Mouse (Mus musculus) liver, embryonic 15.5 days (tissue): ENCODE data around the gene Ric3. TPM values are rescaled to one million over a fixed set of nuclear protein-coding genes. Genes with fewer than 3 reads are reported as not detected.

Experiments used
- ATAC-seq: fragments of 200-750 bp; cut with Nextera tagmentation; 2 replicates; pipeline ENCODE4 v1.8.0; 2017; ENCODE audit warnings: moderate number of reproducible peaks, mild to moderate bottlenecking, moderate library complexity; ENCODE audit not compliant: insufficient read depth
- H3K27ac ChIP-seq: fragments of 300-500 bp; sonication (generic); replicated peaks from 2 replicates; pipeline ENCODE4 v1.5.1; 2015; ENCODE audit warnings: mild to moderate bottlenecking, inconsistent platforms
- H3K27me3 ChIP-seq: fragments of 300-500 bp; sonication (generic); 2 replicates; pipeline ENCODE4 v1.6.1; 2015; ENCODE audit warnings: mild to moderate bottlenecking, inconsistent platforms
- H3K36me3 ChIP-seq: fragments of 300-500 bp; sonication (generic); replicated peaks from 2 replicates; pipeline ENCODE4 v1.6.1; 2015; ENCODE audit warnings: moderate library complexity, mild to moderate bottlenecking, inconsistent platforms
- H3K4me1 ChIP-seq: fragments of 300-500 bp; sonication (generic); replicated peaks from 2 replicates; pipeline ENCODE4 v1.6.1; 2015; ENCODE audit warnings: inconsistent platforms
- H3K4me2 ChIP-seq: fragments of 300-500 bp; sonication (generic); 2 replicates; pipeline ENCODE4 v1.6.1; 2015; ENCODE audit warnings: moderate library complexity, mild to moderate bottlenecking, inconsistent platforms
- H3K4me3 ChIP-seq: fragments of 300-500 bp; sonication (generic); replicated peaks from 2 replicates; pipeline ENCODE4 v1.5.1; 2015; ENCODE audit warnings: mild to moderate bottlenecking, inconsistent platforms
- H3K9ac ChIP-seq: fragments of 300-500 bp; sonication (generic); 2 replicates; pipeline ENCODE4 v1.6.1; 2015; ENCODE audit warnings: moderate library complexity, mild to moderate bottlenecking, inconsistent platforms
- H3K9me3 ChIP-seq: fragments of 300-500 bp; sonication (generic); replicated peaks from 2 replicates; pipeline ENCODE4 v1.6.1; 2016; ENCODE audit warnings: inconsistent platforms
- WGBS: fragments of 180-500 bp; shearing (Covaris S2); methylation state at CpG from one replicate; pipeline ENCODE4 v1.1.7; 2015; ENCODE audit warnings: mixed read lengths; ENCODE audit not compliant: insufficient replicate concordance; 5-methylcytosine and 5-hydroxymethylcytosine counted together
- polyA plus RNA-seq: library from polyadenylated mRNA; unstranded; fragments of >200 nt; fragmentation: Nextera tagmentation; extraction: Ambion mirVana; gene quantifications from 2 replicates; pipeline ENCODE4 v1.2.1, GENCODE M21; 2015

Gene Ric3
- polyA plus RNA-seq, 1 experiment from 2014 or later: 0.53 TPM

- H3K4me3 ChIP-seq: no peak overlapping the region
- H3K4me1 ChIP-seq: no peaks in the 10 kb centered on the region
- H3K27me3 ChIP-seq: no peaks in the 10 kb centered on the region
- WGBS: 68% methylated on average over 1 of the region's 1 CpGs
- no peak overlapping the region for H3K27ac ChIP-seq
- H3K36me3 ChIP-seq: no peaks in the 10 kb centered on the region
- no peak overlapping the region for H3K4me2 ChIP-seq
- ATAC-seq: no peak
- no peak overlapping the region for H3K9ac ChIP-seq
- no peaks in the 10 kb centered on the region for H3K9me3 ChIP-seq
Measured at GRCm38 (mm10) chr7:109050831-109051230, 32.3 kb downstream of the Ric3 start.

- no peak overlapping the region for H3K4me2 ChIP-seq
- H3K27ac ChIP-seq: no peak overlapping the region
- H3K9ac ChIP-seq: no peak overlapping the region
- no peaks in the 10 kb centered on the region for H3K27me3 ChIP-seq
- H3K4me3 ChIP-seq: no peak overlapping the region
- no peaks in the 10 kb centered on the region for H3K4me1 ChIP-seq
- no peaks in the 10 kb centered on the region for H3K36me3 ChIP-seq
- H3K9me3 ChIP-seq: no peaks in the 10 kb centered on the region
- 73% methylated on average over 2 of the region's 2 CpGs for WGBS
- no peak for ATAC-seq
Measured at GRCm38 (mm10) chr7:109045876-109046275, 37.3 kb downstream of the Ric3 start.

DNA sequence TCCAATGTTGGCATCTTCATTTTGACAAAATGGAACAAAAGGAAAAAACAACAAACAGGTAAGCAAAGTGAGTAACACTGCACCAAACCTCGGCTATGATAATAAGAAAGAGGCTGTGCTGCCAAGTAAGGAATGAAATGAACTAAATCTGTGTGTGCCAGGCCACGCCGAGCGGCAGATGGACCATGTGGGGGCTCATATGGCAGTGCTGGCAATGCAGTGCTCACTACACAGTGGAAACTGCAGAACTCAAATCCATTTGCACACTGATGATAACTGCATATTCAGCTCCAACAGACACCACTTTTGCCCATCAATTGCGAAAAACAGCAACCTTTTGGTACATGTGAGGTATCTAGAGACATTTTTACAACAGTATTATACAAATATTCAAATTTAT is 43.7 kb downstream of the Ric3 start:
- no peak overlapping the region for H3K4me3 ChIP-seq
- no peak overlapping the region for H3K27ac ChIP-seq
- H3K4me2 ChIP-seq: no peak overlapping the region
- H3K4me1 ChIP-seq: no peaks in the 10 kb centered on the region
- ATAC-seq: no peak
- H3K27me3 ChIP-seq: no peaks in the 10 kb centered on the region
- H3K9me3 ChIP-seq: no peaks in the 10 kb centered on the region
- no peaks in the 10 kb centered on the region for H3K36me3 ChIP-seq
- H3K9ac ChIP-seq: no peak overlapping the region
- WGBS: 67% methylated on average over 5 of the region's 5 CpGs

GRCm38 (mm10) chr7:109038987-109039386 is 44.1 kb downstream of the Ric3 start:
- no peak for ATAC-seq
- Histone ChIP-seq H3K4me1 (no peaks in the 10 kb centered on the region), H3K4me2 (no peak overlapping the region), H3K4me3 (no peak overlapping the region), H3K36me3 (no peaks in the 10 kb centered on the region), H3K27me3 (no peaks in the 10 kb centered on the region), H3K9me3 (no peaks in the 10 kb centered on the region), H3K27ac (no peak overlapping the region), H3K9ac (no peak overlapping the region)
- 46% methylated on average over 1 of the region's 1 CpGs for WGBS

GRCm38 (mm10) chr7:109038121-109038735 is 44.9 kb downstream of the Ric3 start:
- no peak for ATAC-seq
- no peak overlapping the region for H3K9ac ChIP-seq
- H3K36me3 ChIP-seq: no peaks in the 10 kb centered on the region
- H3K4me3 ChIP-seq: no peak overlapping the region
- H3K27me3 ChIP-seq: no peaks in the 10 kb centered on the region
- no peaks in the 10 kb centered on the region for H3K9me3 ChIP-seq
- H3K4me2 ChIP-seq: no peak overlapping the region
- 60% methylated on average over 8 of the region's 8 CpGs for WGBS
- H3K27ac ChIP-seq: no peak overlapping the region
- H3K4me1 ChIP-seq: no peaks in the 10 kb centered on the region

DNA sequence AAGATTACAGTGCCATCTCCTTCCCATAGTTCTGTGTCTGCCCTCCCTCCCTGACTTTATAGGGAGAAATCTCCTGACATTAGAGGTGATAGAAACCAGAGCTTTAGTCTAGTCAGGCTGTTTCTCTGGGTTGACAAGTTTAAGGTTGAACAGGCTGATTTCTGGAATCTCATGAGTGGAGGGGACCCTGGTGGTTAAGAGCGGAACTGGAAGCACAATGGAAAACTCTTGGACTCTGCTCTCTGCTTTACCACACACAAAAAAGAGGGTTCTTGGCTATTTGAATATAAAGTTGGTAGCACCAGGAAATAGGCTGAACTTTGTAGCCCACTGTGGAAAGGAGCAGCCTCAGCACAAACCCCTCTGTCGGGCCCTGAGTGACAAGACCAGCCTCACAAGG is 51.1 kb downstream of the Ric3 start:
- no peak overlapping the region for H3K9ac ChIP-seq
- no peak overlapping the region for H3K27ac ChIP-seq
- no peak for ATAC-seq
- H3K27me3 ChIP-seq: no peaks in the 10 kb centered on the region
- H3K9me3 ChIP-seq: no peaks in the 10 kb centered on the region
- 57% methylated on average over 2 of the region's 2 CpGs for WGBS
- no peak overlapping the region for H3K4me3 ChIP-seq
- no peak overlapping the region for H3K4me2 ChIP-seq
- no peaks in the 10 kb centered on the region for H3K4me1 ChIP-seq
- no peaks in the 10 kb centered on the region for H3K36me3 ChIP-seq

DNA sequence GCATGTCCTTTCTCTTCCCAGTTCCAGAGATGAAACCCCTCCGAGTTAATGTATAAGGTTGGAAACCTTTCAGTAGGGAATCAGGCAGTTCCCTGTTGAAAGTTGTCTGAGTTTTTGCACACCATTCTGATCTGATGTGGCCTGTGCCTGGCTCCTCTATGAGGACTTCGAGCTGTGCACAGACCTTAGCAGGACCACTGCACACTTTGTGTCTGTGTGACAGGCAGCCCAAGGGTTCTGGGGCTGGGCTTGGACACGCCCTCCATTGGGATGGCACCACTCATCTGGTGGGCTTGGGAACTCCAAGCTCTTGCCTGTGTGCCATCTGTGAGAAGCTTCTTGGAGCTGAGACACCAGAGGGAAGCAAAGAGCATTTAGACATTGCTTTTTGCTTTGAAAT is 51.8 kb downstream of the Ric3 start:
- Histone ChIP-seq H3K9ac (no peak overlapping the region), H3K27me3 (no peaks in the 10 kb centered on the region), H3K9me3 (no peaks in the 10 kb centered on the region), H3K36me3 (no peaks in the 10 kb centered on the region), H3K4me1 (no peaks in the 10 kb centered on the region), H3K4me2 (no peak overlapping the region), H3K27ac (no peak overlapping the region), H3K4me3 (no peak overlapping the region)
- WGBS: 54% methylated on average over 3 of the region's 3 CpGs
- ATAC-seq: no peak

DNA sequence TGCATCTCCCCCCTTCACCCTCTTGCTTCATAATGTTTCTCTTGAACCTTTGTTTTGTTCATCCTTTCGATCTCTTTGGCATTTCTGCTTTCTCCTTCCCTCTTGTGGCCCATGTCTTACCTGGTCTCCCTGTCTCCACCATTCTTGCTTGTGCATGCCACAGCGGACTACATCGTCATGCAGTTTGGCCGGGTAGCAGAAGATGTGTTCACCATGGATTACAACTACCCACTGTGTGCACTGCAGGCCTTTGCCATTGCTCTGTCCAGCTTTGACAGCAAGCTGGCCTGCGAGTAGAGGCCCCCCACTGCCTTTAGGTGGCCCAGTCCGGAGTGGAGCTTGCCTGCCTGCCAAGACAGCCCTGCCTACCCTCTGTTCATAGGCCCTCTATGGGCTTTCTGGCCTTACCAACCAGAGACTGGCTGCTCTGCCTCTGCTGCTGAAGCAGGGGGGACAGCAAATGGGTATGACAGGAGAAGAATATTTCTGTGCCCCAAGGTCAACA is 53.1 kb downstream of the Ric3 start:
- H3K4me1 ChIP-seq: no peaks in the 10 kb centered on the region
- 71% methylated on average over 6 of the region's 6 CpGs for WGBS
- ATAC-seq: no peak

DNA sequence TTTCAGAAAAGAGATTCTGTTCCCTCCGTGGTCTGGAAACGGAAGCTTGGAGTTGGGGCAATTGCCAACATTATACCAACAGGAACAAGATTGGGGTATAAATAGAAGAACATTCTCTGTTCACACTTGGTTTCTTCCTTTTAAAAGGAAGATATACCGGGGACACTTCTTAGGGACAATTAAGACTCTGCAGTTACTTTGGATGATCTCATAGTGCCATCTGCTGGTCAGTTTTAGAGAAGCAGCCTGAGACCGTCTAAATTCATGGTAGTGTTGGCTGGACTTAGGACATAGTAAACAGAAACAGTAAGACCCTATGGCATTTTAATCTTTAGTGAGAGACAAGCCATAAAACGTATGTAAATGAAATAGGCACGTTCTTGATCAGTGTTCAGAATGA is 54.9 kb downstream of the Ric3 start:
- Histone ChIP-seq H3K9ac (no peak overlapping the region), H3K4me3 (no peak overlapping the region), H3K4me2 (no peak overlapping the region), H3K36me3 (no peaks in the 10 kb centered on the region), H3K4me1 (no peaks in the 10 kb centered on the region), H3K27ac (no peak overlapping the region), H3K27me3 (no peaks in the 10 kb centered on the region), H3K9me3 (no peaks in the 10 kb centered on the region)
- ATAC-seq: no peak
- 21% methylated on average over 6 of the region's 6 CpGs for WGBS

More for the DNA sequence above, 53.1 kb downstream of the Ric3 start:
- Histone ChIP-seq H3K4me3 (no peak overlapping the region), H3K27me3 (no peaks in the 10 kb centered on the region), H3K9me3 (no peaks in the 10 kb centered on the region), H3K9ac (no peak overlapping the region), H3K36me3 (no peaks in the 10 kb centered on the region), H3K4me2 (no peak overlapping the region), H3K27ac (no peak overlapping the region)

GRCm38 (mm10) chr7:109027721-109028120 is 55.4 kb downstream of the Ric3 start:
- Histone ChIP-seq H3K36me3 (no peaks in the 10 kb centered on the region), H3K4me1 (no peaks in the 10 kb centered on the region), H3K9ac (no peak overlapping the region), H3K9me3 (no peaks in the 10 kb centered on the region), H3K4me2 (no peak overlapping the region), H3K27me3 (no peaks in the 10 kb centered on the region), H3K27ac (no peak overlapping the region), H3K4me3 (no peak overlapping the region)
- 84% methylated on average over 7 of the region's 7 CpGs for WGBS
- ATAC-seq: no peak

DNA sequence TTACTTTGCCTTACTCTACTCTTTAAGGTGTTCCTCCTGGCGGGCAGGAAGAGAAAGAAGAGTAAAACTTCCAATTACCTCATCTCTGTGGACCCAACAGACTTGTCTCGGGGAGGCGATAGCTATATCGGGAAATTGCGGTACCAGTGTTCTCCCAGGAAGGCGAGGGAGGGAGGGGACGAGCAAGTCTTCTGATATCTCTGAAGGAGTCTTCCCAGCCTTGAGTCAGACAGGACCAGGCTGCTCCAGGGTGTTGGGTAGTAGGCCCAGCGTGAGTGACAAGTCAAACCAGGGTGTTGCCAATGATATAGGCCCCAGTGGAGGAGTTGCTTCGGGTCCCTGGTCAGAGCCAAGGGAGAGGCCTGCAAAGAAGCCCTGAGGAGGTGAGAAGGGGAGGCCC is 56.2 kb downstream of the Ric3 start:
- H3K4me3 ChIP-seq: no peak overlapping the region
- no peak overlapping the region for H3K9ac ChIP-seq
- H3K27me3 ChIP-seq: no peaks in the 10 kb centered on the region
- H3K4me2 ChIP-seq: no peak overlapping the region
- 74% methylated on average over 9 of the region's 9 CpGs for WGBS
- ATAC-seq: no peak
- H3K36me3 ChIP-seq: no peaks in the 10 kb centered on the region
- H3K4me1 ChIP-seq: no peaks in the 10 kb centered on the region
- H3K27ac ChIP-seq: no peak overlapping the region
- H3K9me3 ChIP-seq: no peaks in the 10 kb centered on the region

GRCm38 (mm10) chr7:109025743-109026142 is 57.4 kb downstream of the Ric3 start:
- Histone ChIP-seq H3K4me3 (no peak overlapping the region), H3K9me3 (no peaks in the 10 kb centered on the region), H3K9ac (no peak overlapping the region), H3K27ac (no peak overlapping the region), H3K4me1 (no peaks in the 10 kb centered on the region), H3K36me3 (no peaks in the 10 kb centered on the region), H3K27me3 (no peaks in the 10 kb centered on the region), H3K4me2 (no peak overlapping the region)
- 67% methylated on average over 7 of the region's 7 CpGs for WGBS
- ATAC-seq: no peak
